Mouse (Mus musculus): ENCODE measurements at regions not wholly inside any gene's neighbourhood (a gene's known extent, or its start where the extent isn't known, plus 50 kb on each side); places are given as distances from the start of the nearest gene placed in this dataset.

DNA sequence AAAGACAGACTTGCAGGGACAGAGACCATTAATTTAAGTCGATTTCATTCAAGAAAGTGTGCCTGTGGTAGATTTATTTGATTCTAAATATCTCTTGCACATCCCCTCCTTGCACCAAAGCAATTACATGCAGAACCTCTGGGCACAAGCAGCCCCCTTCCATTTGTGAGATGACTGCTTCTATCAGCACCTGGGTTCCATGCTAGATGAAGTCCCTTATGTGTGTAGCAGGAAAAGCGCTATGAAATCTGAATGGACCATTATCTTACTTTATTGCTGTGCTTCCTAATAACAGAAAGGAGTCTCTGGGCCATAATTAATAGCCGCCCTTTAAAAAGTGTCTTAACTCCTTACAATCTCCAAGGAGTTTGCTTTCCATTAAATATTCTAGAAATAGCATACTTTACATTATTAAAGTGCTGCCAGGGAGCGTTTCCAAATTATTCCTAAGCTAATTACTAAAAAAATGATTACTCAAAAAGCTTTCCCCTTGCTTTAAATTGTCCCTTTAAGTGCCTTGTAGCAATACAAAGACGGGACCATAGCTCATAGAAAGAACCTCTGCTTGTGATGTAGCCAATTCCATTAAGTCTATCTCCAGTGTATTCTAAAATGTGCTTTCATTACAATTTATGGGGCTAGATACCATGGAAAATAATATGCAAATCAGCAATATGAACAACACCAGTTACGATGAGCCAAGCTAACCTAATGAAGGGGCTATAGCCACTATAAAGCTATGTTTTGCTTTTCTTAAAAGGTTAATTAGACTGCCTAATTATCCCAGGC lies 508.1 kb upstream of the Rgma start:
- H3K4me2 ChIP-seq (ENCODE audit: low read depth): no peak overlapping the region
- H3K36me3 ChIP-seq (ENCODE audit: control insufficient read depth, insufficient read depth): no peaks in the 10 kb centered on the region
- no peak overlapping the region for H3ac ChIP-seq (ENCODE audit: control insufficient read depth, insufficient read length)
- H3K27me3 ChIP-seq (ENCODE audit: control insufficient read depth, insufficient read depth, insufficient read length): peaks cover 6% of the 10 kb centered on the region
- TF ChIP-seq USF1 (IDR thresholded peaks at IDR 0.05; ENCODE audit: low read depth): no peak
- TF ChIP-seq TCF12 (IDR thresholded peaks at IDR 0.05; ENCODE audit: insufficient read depth, poor library complexity, severe bottlenecking): no peak
- no peak for TF ChIP-seq POLR2A (IDR thresholded peaks at IDR 0.05; ENCODE audit: insufficient read length, low read depth)
- no peak for TF ChIP-seq MYOG (IDR thresholded peaks at IDR 0.05; ENCODE audit: control insufficient read depth in 1 of 3, insufficient read depth in 1 of 3, insufficient read length in 2 of 3, low read depth in 2 of 3)
- TF ChIP-seq POLR2AphosphoS2 (IDR thresholded peaks at IDR 0.05; ENCODE audit: insufficient read length, low read depth): no peak
- TF ChIP-seq REST (IDR thresholded peaks at IDR 0.05; ENCODE audit: insufficient read depth, insufficient read length): no peak
- no peak for TF ChIP-seq MYOD1 (IDR thresholded peaks at IDR 0.05; ENCODE audit: control insufficient read depth in 1 of 3, insufficient read length in 2 of 3, low read depth in 2 of 3)
- no peak for TF ChIP-seq E2F4 (IDR thresholded peaks at IDR 0.05; ENCODE audit: insufficient read depth)
- TF ChIP-seq MAX (IDR thresholded peaks at IDR 0.05; ENCODE audit: low read depth): no peak
- TF ChIP-seq CEBPB (IDR thresholded peaks at IDR 0.05; ENCODE audit: insufficient read depth, poor library complexity, severe bottlenecking): no peak
- no peak for TF ChIP-seq TCF3 (IDR thresholded peaks at IDR 0.05; ENCODE audit: insufficient read length, low read depth)
- TF ChIP-seq SRF (IDR thresholded peaks at IDR 0.05; ENCODE audit: control insufficient read depth, insufficient read length, low read depth): no peak
- H3K4me3 ChIP-seq: no peak overlapping the region
- H3K79me2 ChIP-seq (ENCODE audit: control insufficient read depth, insufficient read depth): no peaks in the 10 kb centered on the region

DNA sequence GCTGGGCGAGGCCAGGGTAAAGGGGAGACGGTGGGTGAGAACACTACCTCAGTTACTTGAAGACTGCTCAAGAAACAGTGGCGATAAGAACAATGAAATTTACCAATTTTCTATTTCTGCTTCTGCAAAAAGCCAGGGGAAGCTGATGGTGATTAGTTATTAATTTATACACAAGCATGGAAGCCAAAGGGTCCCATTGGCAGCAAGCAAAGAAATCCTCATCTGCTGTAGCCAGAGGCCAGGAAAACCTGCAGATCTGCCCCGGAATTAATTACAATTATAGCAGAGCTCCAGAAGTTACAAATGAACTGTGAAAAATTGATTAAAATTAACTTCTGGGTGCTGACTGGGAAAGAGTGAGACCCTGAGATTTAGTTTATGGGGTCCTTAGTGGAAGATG lies 506.2 kb upstream of the Rgma start:
- Histone ChIP-seq H3K27me3 (ENCODE audit: control insufficient read depth, insufficient read depth, insufficient read length) (peaks cover 6% of the 10 kb centered on the region), H3ac (ENCODE audit: control insufficient read depth, insufficient read length) (no peak overlapping the region), H3K36me3 (ENCODE audit: control insufficient read depth, insufficient read depth) (no peaks in the 10 kb centered on the region), H3K4me2 (ENCODE audit: low read depth) (no peak overlapping the region), H3K79me2 (ENCODE audit: control insufficient read depth, insufficient read depth) (no peaks in the 10 kb centered on the region), H3K4me3 (no peak overlapping the region)
- TF ChIP-seq SRF (IDR thresholded peaks at IDR 0.05; ENCODE audit: control insufficient read depth, insufficient read length, low read depth): no peak
- no peak for TF ChIP-seq TCF3 (IDR thresholded peaks at IDR 0.05; ENCODE audit: insufficient read length, low read depth)
- TF ChIP-seq POLR2A (IDR thresholded peaks at IDR 0.05; ENCODE audit: insufficient read length, low read depth): no peak
- TF ChIP-seq MYOD1 (IDR thresholded peaks at IDR 0.05; ENCODE audit: control insufficient read depth in 1 of 3, insufficient read length in 2 of 3, low read depth in 2 of 3): no peak
- no peak for TF ChIP-seq CEBPB (IDR thresholded peaks at IDR 0.05; ENCODE audit: insufficient read depth, poor library complexity, severe bottlenecking)
- no peak for TF ChIP-seq REST (IDR thresholded peaks at IDR 0.05; ENCODE audit: insufficient read depth, insufficient read length)
- no peak for TF ChIP-seq USF1 (IDR thresholded peaks at IDR 0.05; ENCODE audit: low read depth)
- no peak for TF ChIP-seq POLR2AphosphoS2 (IDR thresholded peaks at IDR 0.05; ENCODE audit: insufficient read length, low read depth)
- TF ChIP-seq MAX (IDR thresholded peaks at IDR 0.05; ENCODE audit: low read depth): no peak
- no peak for TF ChIP-seq MYOG (IDR thresholded peaks at IDR 0.05; ENCODE audit: control insufficient read depth in 1 of 3, insufficient read depth in 1 of 3, insufficient read length in 2 of 3, low read depth in 2 of 3)
- no peak for TF ChIP-seq E2F4 (IDR thresholded peaks at IDR 0.05; ENCODE audit: insufficient read depth)
- TF ChIP-seq TCF12 (IDR thresholded peaks at IDR 0.05; ENCODE audit: insufficient read depth, poor library complexity, severe bottlenecking): no peak

DNA sequence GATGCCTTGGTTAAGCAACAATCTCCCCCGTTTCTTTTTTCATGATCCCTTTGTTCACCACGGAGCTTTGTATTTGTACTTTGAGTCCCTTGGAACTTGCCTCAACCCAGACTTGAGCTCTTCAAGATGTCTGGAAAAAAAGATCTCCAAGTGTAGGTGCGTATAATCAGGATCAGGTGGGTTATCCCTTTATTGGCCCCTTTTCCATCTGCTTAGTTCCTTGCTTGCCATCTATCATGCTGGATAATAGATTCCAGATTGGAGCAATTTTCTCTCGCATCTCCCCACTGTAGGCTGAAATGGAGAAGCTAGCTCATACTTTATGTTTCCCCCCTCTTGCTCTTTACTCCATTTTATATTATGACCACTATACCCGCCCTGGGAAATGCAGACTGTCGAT lies 474.5 kb upstream of the Rgma start:
- Histone ChIP-seq H3K36me3 (ENCODE audit: control insufficient read depth, insufficient read depth) (no peaks in the 10 kb centered on the region), H3K79me2 (ENCODE audit: control insufficient read depth, insufficient read depth) (no peaks in the 10 kb centered on the region), H3ac (ENCODE audit: control insufficient read depth, insufficient read length) (no peak overlapping the region), H3K27me3 (ENCODE audit: control insufficient read depth, insufficient read depth, insufficient read length) (no peaks in the 10 kb centered on the region), H3K4me2 (ENCODE audit: low read depth) (no peak overlapping the region), H3K4me3 (no peak overlapping the region)
- TF ChIP-seq MYOG (IDR thresholded peaks at IDR 0.05; ENCODE audit: control insufficient read depth in 1 of 3, insufficient read depth in 1 of 3, insufficient read length in 2 of 3, low read depth in 2 of 3) (no peak), MYOD1 (IDR thresholded peaks at IDR 0.05; ENCODE audit: control insufficient read depth in 1 of 3, insufficient read length in 2 of 3, low read depth in 2 of 3) (no peak), CEBPB (IDR thresholded peaks at IDR 0.05; ENCODE audit: insufficient read depth, poor library complexity, severe bottlenecking) (no peak), REST (IDR thresholded peaks at IDR 0.05; ENCODE audit: insufficient read depth, insufficient read length) (no peak), TCF3 (IDR thresholded peaks at IDR 0.05; ENCODE audit: insufficient read length, low read depth) (no peak), POLR2AphosphoS2 (IDR thresholded peaks at IDR 0.05; ENCODE audit: insufficient read length, low read depth) (no peak), POLR2A (IDR thresholded peaks at IDR 0.05; ENCODE audit: insufficient read length, low read depth) (no peak), SRF (IDR thresholded peaks at IDR 0.05; ENCODE audit: control insufficient read depth, insufficient read length, low read depth) (no peak), MAX (IDR thresholded peaks at IDR 0.05; ENCODE audit: low read depth) (no peak), E2F4 (IDR thresholded peaks at IDR 0.05; ENCODE audit: insufficient read depth) (no peak), USF1 (IDR thresholded peaks at IDR 0.05; ENCODE audit: low read depth) (no peak), TCF12 (IDR thresholded peaks at IDR 0.05; ENCODE audit: insufficient read depth, poor library complexity, severe bottlenecking) (no peak)

DNA sequence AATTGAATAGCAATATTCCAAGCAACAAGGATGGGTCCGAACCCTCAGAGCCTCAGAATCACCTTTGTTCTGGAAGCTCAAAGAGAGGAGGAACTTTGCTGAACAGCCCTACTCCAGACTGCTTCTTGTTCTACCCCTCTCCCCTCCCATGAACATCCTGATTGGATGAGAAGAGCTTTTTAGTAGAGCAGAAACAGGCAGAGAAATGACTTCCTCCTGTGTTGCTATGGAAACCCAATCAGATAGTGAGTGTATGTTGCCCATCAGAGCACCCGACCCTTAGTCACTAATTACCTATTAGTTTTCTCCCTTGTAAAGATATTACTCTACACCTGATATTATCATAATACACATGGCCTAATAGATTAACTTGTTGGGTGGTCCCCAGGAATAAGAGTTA lies 469.4 kb upstream of the Rgma start:
- TF ChIP-seq SRF (IDR thresholded peaks at IDR 0.05; ENCODE audit: control insufficient read depth, insufficient read length, low read depth) (no peak), TCF12 (IDR thresholded peaks at IDR 0.05; ENCODE audit: insufficient read depth, poor library complexity, severe bottlenecking) (no peak), CEBPB (IDR thresholded peaks at IDR 0.05; ENCODE audit: insufficient read depth, poor library complexity, severe bottlenecking) (no peak), POLR2AphosphoS2 (IDR thresholded peaks at IDR 0.05; ENCODE audit: insufficient read length, low read depth) (no peak), REST (IDR thresholded peaks at IDR 0.05; ENCODE audit: insufficient read depth, insufficient read length) (no peak), TCF3 (IDR thresholded peaks at IDR 0.05; ENCODE audit: insufficient read length, low read depth) (no peak), E2F4 (IDR thresholded peaks at IDR 0.05; ENCODE audit: insufficient read depth) (no peak), USF1 (IDR thresholded peaks at IDR 0.05; ENCODE audit: low read depth) (no peak), MAX (IDR thresholded peaks at IDR 0.05; ENCODE audit: low read depth) (no peak), MYOG (IDR thresholded peaks at IDR 0.05; ENCODE audit: control insufficient read depth in 1 of 3, insufficient read depth in 1 of 3, insufficient read length in 2 of 3, low read depth in 2 of 3) (no peak), POLR2A (IDR thresholded peaks at IDR 0.05; ENCODE audit: insufficient read length, low read depth) (no peak), MYOD1 (IDR thresholded peaks at IDR 0.05; ENCODE audit: control insufficient read depth in 1 of 3, insufficient read length in 2 of 3, low read depth in 2 of 3) (no peak)
- Histone ChIP-seq H3K4me3 (no peak overlapping the region), H3K79me2 (ENCODE audit: control insufficient read depth, insufficient read depth) (no peaks in the 10 kb centered on the region), H3K4me2 (ENCODE audit: low read depth) (no peak overlapping the region), H3ac (ENCODE audit: control insufficient read depth, insufficient read length) (no peak overlapping the region), H3K27me3 (ENCODE audit: control insufficient read depth, insufficient read depth, insufficient read length) (no peaks in the 10 kb centered on the region), H3K36me3 (ENCODE audit: control insufficient read depth, insufficient read depth) (no peaks in the 10 kb centered on the region)
